Mouse (Mus musculus) neural tube, embryonic 14.5 days (tissue): ENCODE data around the gene Depdc1b. TPM values are rescaled to one million over a fixed set of nuclear protein-coding genes. Genes with fewer than 3 reads are reported as not detected.

ENCODE experiments used
- ATAC-seq: fragments of 200-750 bp; cut with Nextera tagmentation; 2 replicates; pipeline ENCODE4 v1.8.0; 2017; ENCODE audit warnings: low read depth, mild to moderate bottlenecking, moderate TSS enrichment, moderate library complexity
- H3K27ac ChIP-seq: fragments of 300-500 bp; sonication (generic); 2 replicates; pipeline ENCODE4 v1.5.1; 2014; ENCODE audit warnings: low read depth, mild to moderate bottlenecking, control low read depth, low read length, moderate library complexity, mixed read lengths
- H3K27me3 ChIP-seq: fragments of 300-500 bp; sonication (generic); 2 replicates; pipeline ENCODE4 v1.6.1; 2014; ENCODE audit warnings: low read length; ENCODE audit not compliant: control insufficient read depth, insufficient read depth
- H3K36me3 ChIP-seq: fragments of 300-500 bp; sonication (generic); 2 replicates; pipeline ENCODE4 v1.6.1; 2014; ENCODE audit warnings: low read length, mixed read lengths; ENCODE audit not compliant: control insufficient read depth, insufficient read depth
- H3K4me1 ChIP-seq: fragments of 300-500 bp; sonication (generic); 2 replicates; pipeline ENCODE4 v1.6.1; 2014; ENCODE audit warnings: low read length; ENCODE audit not compliant: control insufficient read depth, insufficient read depth
- H3K4me2 ChIP-seq: fragments of 300-500 bp; sonication (generic); 2 replicates; pipeline ENCODE4 v1.6.1; 2014; ENCODE audit warnings: mild to moderate bottlenecking, low read depth, low read length, control low read depth
- H3K4me3 ChIP-seq: fragments of 300-500 bp; sonication (generic); 2 replicates; pipeline ENCODE4 v1.5.1; 2014; ENCODE audit warnings: low read depth, low read length, control low read depth, mixed read lengths
- H3K9ac ChIP-seq: fragments of 300-500 bp; sonication (generic); replicated peaks from 2 replicates; pipeline ENCODE4 v1.6.1; 2014; ENCODE audit warnings: low read depth, mild to moderate bottlenecking, control low read depth, low read length, mixed read lengths
- H3K9me3 ChIP-seq: fragments of 300-500 bp; sonication (generic); 2 replicates; pipeline ENCODE4 v1.6.1; 2016; ENCODE audit warnings: low read length; ENCODE audit not compliant: control insufficient read depth
- WGBS: fragments of 180-500 bp; shearing (Covaris S2); extraction: QIAGEN DNeasy Blood & Tissue Kit; methylation state at CpG from one replicate; pipeline ENCODE4 v1.1.7; 2014; 5-methylcytosine and 5-hydroxymethylcytosine counted together
- polyA plus RNA-seq: library from polyadenylated mRNA; unstranded; fragments of >200 nt; fragmentation: Nextera tagmentation; extraction: Ambion mirVana; gene quantifications from 2 replicates; pipeline ENCODE4 v1.2.1, GENCODE M21; 2014

Depdc1b gene
- polyA plus RNA-seq, 1 experiment from 2014 or later = 1.3 TPM

- no peak overlapping the region for H3K27ac ChIP-seq
- WGBS = 82% methylated on average over 9 of the region's 9 CpGs
- H3K4me2 ChIP-seq = no peak overlapping the region
- ATAC-seq = no peak
- no peaks in the 10 kb centered on the region for H3K27me3 ChIP-seq
- no peaks in the 10 kb centered on the region for H3K4me1 ChIP-seq
- H3K36me3 ChIP-seq = no peaks in the 10 kb centered on the region
- H3K9me3 ChIP-seq = no peaks in the 10 kb centered on the region
- no peak overlapping the region for H3K4me3 ChIP-seq
- H3K9ac ChIP-seq = no peak overlapping the region
Observed at GRCm38 (mm10) chr13:108386058-108386457, 69.9 kb downstream of the Depdc1b start.

GRCm38 (mm10) chr13:108390565-108390964 lies 74.4 kb downstream of the Depdc1b start:
- Histone ChIP-seq H3K4me3 (no peak overlapping the region), H3K9me3 (no peaks in the 10 kb centered on the region), H3K4me2 (no peak overlapping the region), H3K36me3 (no peaks in the 10 kb centered on the region), H3K4me1 (no peaks in the 10 kb centered on the region), H3K27ac (no peak overlapping the region), H3K27me3 (no peaks in the 10 kb centered on the region), H3K9ac (no peak overlapping the region)
- WGBS = 11% methylated on average over 1 of the region's 1 CpGs
- ATAC-seq = peak; percentile 74; the same call in 1 of the 2 replicates

DNA sequence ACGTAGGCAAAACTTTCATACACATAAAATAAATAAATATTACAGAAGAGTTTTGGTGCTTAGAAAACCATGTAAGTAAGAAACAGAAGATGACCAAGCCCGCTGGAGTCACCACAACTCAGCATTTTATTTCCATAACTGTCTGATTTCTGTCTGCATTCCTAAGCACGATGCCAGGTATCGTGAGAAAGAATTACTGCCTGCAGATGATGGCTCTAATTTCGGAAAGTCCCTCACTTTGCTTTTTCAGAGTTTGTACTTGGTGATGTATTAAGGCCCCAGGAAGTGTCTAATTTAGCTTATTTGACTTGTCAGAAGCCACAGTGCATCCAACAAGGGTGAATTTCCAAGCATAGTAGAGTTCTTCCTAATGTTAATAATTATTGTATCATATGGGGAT lies 87.1 kb downstream of the Depdc1b start:
- Histone ChIP-seq H3K27ac (no peak overlapping the region), H3K36me3 (no peaks in the 10 kb centered on the region), H3K4me3 (no peak overlapping the region), H3K27me3 (no peaks in the 10 kb centered on the region), H3K4me1 (no peaks in the 10 kb centered on the region), H3K9ac (no peak overlapping the region), H3K4me2 (no peak overlapping the region), H3K9me3 (no peaks in the 10 kb centered on the region)
- 96% methylated on average over 5 of the region's 5 CpGs for WGBS
- no peak for ATAC-seq

- Histone ChIP-seq H3K9me3 (no peaks in the 10 kb centered on the region), H3K27ac (no peak overlapping the region), H3K4me3 (no peak overlapping the region), H3K4me2 (no peak overlapping the region), H3K36me3 (no peaks in the 10 kb centered on the region), H3K4me1 (no peaks in the 10 kb centered on the region), H3K9ac (no peak overlapping the region), H3K27me3 (no peaks in the 10 kb centered on the region)
- 87% methylated on average over 4 of the region's 4 CpGs for WGBS
- ATAC-seq = no peak
Observed at GRCm38 (mm10) chr13:108404372-108404771, 88.2 kb downstream of the Depdc1b start.

GRCm38 (mm10) chr13:108415464-108415863 lies 99.3 kb downstream of the Depdc1b start:
- ATAC-seq = peak; percentile 17; the same call in 1 of the 2 replicates
- no peaks in the 10 kb centered on the region for H3K4me1 ChIP-seq
- WGBS = 70% methylated on average over 2 of the region's 2 CpGs

GRCm38 (mm10) chr13:108418741-108419507 lies 102.8 kb downstream of the Depdc1b start:
- Histone ChIP-seq H3K4me1 (no peaks in the 10 kb centered on the region), H3K4me3 (no peak overlapping the region), H3K9ac (no peak overlapping the region), H3K36me3 (no peaks in the 10 kb centered on the region), H3K27me3 (no peaks in the 10 kb centered on the region), H3K9me3 (no peaks in the 10 kb centered on the region), H3K27ac (no peak overlapping the region), H3K4me2 (no peak overlapping the region)
- 96% methylated on average over 1 of the region's 1 CpGs for WGBS
- ATAC-seq = no peak

More at GRCm38 (mm10) chr13:108415464-108415863, 99.3 kb downstream of the Depdc1b start:
- no peak overlapping the region for H3K4me2 ChIP-seq
- no peak overlapping the region for H3K9ac ChIP-seq
- no peaks in the 10 kb centered on the region for H3K27me3 ChIP-seq
- H3K9me3 ChIP-seq = no peaks in the 10 kb centered on the region
- no peaks in the 10 kb centered on the region for H3K36me3 ChIP-seq
- H3K27ac ChIP-seq = no peak overlapping the region
- no peak overlapping the region for H3K4me3 ChIP-seq

- ATAC-seq = no peak
- Histone ChIP-seq H3K9ac (no peak overlapping the region), H3K27ac (no peak overlapping the region), H3K4me3 (no peak overlapping the region), H3K4me2 (no peak overlapping the region), H3K4me1 (no peaks in the 10 kb centered on the region), H3K36me3 (no peaks in the 10 kb centered on the region), H3K9me3 (no peaks in the 10 kb centered on the region), H3K27me3 (no peaks in the 10 kb centered on the region)
- WGBS = 76% methylated on average over 5 of the region's 5 CpGs
Observed at GRCm38 (mm10) chr13:108426322-108426721, 110.2 kb downstream of the Depdc1b start.

GRCm38 (mm10) chr13:108428809-108429208 lies 112.7 kb downstream of the Depdc1b start:
- Histone ChIP-seq H3K4me1 (no peaks in the 10 kb centered on the region), H3K4me3 (no peak overlapping the region), H3K9me3 (no peaks in the 10 kb centered on the region), H3K27me3 (no peaks in the 10 kb centered on the region), H3K27ac (no peak overlapping the region), H3K9ac (no peak overlapping the region), H3K4me2 (no peak overlapping the region), H3K36me3 (no peaks in the 10 kb centered on the region)
- peak; percentile 56; the same call in 1 of the 2 replicates for ATAC-seq
- WGBS = 55% methylated on average over 6 of the region's 6 CpGs

DNA sequence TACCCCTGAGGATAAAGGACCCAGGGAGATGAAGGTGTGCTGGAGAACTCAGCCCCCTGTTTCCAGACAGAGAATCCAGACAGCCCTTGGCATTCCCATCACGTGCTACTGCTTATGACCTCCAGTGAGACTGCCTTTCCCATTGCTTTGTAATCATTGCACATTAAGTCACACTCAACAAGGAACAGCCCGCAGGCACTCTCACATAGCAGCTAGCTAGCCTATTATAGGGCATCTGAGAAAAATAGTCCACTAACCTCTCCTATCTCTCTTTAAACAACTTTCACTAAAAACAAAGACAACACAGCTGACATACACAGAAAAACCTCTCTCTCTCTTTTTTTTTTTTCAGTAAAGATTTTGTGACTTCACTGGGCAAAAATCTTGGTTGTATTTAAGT lies 113.5 kb downstream of the Depdc1b start:
- no peak overlapping the region for H3K4me2 ChIP-seq
- no peaks in the 10 kb centered on the region for H3K27me3 ChIP-seq
- ATAC-seq = no peak
- no peak overlapping the region for H3K4me3 ChIP-seq
- no peak overlapping the region for H3K9ac ChIP-seq
- no peaks in the 10 kb centered on the region for H3K36me3 ChIP-seq
- no peaks in the 10 kb centered on the region for H3K4me1 ChIP-seq
- no peaks in the 10 kb centered on the region for H3K9me3 ChIP-seq
- H3K27ac ChIP-seq = no peak overlapping the region
- 49% methylated on average over 2 of the region's 2 CpGs for WGBS
